Mouse (Mus musculus): Measurements from ENCODE around the gene Gm11596. TPM values are rescaled to one million over a fixed set of nuclear protein-coding genes. Genes with fewer than 3 reads are reported as not detected.
"Not testable (repeated sequence)": the region's sequence is repeated elsewhere in the genome, so short reads cannot be mapped to it uniquely, and the experiment has no call there.

Gene Gm11596
- polyA plus RNA-seq (2012; rRNA removed) (not detected in 2 replicates), polyA plus RNA-seq (2014; fragmentation: Nextera tagmentation; extraction: Ambion mirVana) (not detected in 2 replicates)

DNA sequence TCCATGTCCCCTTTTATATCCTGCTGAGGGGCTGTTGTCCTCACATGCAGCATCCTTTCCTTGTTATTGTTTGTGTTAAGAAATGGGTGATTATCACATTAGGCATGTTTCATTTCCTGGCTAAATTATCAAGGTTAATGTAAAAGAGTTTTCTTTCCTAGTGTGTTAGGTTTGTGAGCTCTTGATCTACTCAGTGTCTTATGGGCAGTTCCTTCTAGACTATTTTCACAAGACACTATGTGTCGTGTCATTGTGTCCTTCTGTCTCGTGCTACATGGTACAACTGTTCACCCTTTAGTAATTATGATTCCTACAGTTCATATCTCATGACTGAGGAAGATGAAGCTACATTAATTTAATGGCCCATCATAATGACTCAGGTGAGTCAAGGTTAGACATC is at the start of gene Gm11596:
Gene Gm11596, minus strand, starts transcription at position 101 of the 400 bp plus-strand sequence.
- H3K4me3 ChIP-seq (replicated peaks; ENCODE audit: low read length) = no peak within 1 kb of the TSS
- H3K4me1 ChIP-seq (ENCODE audit: control insufficient read depth, insufficient read depth, low read length) = no peaks in the 10 kb centered on the region
- WGBS = 82% methylated on average over 2 of the region's 2 CpGs
- ATAC-seq (ENCODE audit: low FRiP score, low read depth) (no peak), DNase-seq (ENCODE audit: low spot score) (no peak)
- no peaks in the 10 kb centered on the region for H3K27me3 ChIP-seq (ENCODE audit: control insufficient read depth, insufficient read depth, low read length)
- no peak for TF ChIP-seq POLR2A (IDR thresholded peaks at IDR 0.05; ENCODE audit: borderline replicate concordance, extremely low read depth, insufficient read depth, insufficient read length)
- H3K9me3 ChIP-seq (ENCODE audit: control insufficient read depth, low read length) = no peaks in the 10 kb centered on the region
- no peak within 1 kb of the TSS for H3K9ac ChIP-seq (ENCODE audit: low read depth, low read length, severe bottlenecking)
- H3K36me3 ChIP-seq (ENCODE audit: control insufficient read depth, insufficient read depth, low read length) = no peaks in the 10 kb centered on the region
- H3K4me2 ChIP-seq (replicated peaks; ENCODE audit: low read depth, low read length, severe bottlenecking) = no peak within 1 kb of the TSS
- H3K27ac ChIP-seq (replicated peaks; ENCODE audit: low read depth, low read length) = no peak within 1 kb of the TSS

DNA sequence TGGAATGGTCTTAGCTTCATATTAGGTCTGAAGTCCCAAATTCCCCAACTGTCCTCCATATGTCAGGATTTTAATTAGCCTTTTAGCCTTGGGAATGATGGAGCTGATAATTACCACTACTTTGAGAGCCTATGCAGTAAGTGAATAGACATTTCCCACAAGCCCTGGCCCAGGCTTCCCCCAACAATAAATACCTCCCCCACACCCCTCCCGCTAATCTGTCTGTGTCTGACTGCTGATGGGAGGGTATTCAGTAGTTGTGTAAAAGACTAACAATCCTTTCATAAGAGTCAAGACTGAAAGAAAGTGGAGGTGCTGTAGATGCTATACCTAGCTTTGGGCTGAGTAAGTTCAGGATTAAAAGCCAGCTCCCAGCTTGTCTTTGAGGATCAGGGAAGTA is 48.9 kb upstream of the Gm11596 start:
- no peak for ATAC-seq (ENCODE audit: low FRiP score, low read depth)
- 39% methylated on average over 1 of the region's 1 CpGs for WGBS
- Histone ChIP-seq H3K9ac (ENCODE audit: low read depth, low read length, severe bottlenecking) (no peak overlapping the region), H3K36me3 (ENCODE audit: control insufficient read depth, insufficient read depth, low read length) (no peaks in the 10 kb centered on the region), H3K9me3 (ENCODE audit: control insufficient read depth, low read length) (no peaks in the 10 kb centered on the region), H3K27me3 (ENCODE audit: control insufficient read depth, insufficient read depth, low read length) (no peaks in the 10 kb centered on the region), H3K4me2 (replicated peaks; ENCODE audit: low read depth, low read length, severe bottlenecking) (no peak overlapping the region), H3K4me3 (replicated peaks; ENCODE audit: low read length) (no peak overlapping the region), H3K4me1 (ENCODE audit: control insufficient read depth, insufficient read depth, low read length) (no peaks in the 10 kb centered on the region), H3K27ac (replicated peaks; ENCODE audit: low read depth, low read length) (no peak overlapping the region)
- DNase-seq (ENCODE audit: low spot score) = no peak
- no peak for TF ChIP-seq POLR2A (IDR thresholded peaks at IDR 0.05; ENCODE audit: borderline replicate concordance, extremely low read depth, insufficient read depth, insufficient read length)

DNA sequence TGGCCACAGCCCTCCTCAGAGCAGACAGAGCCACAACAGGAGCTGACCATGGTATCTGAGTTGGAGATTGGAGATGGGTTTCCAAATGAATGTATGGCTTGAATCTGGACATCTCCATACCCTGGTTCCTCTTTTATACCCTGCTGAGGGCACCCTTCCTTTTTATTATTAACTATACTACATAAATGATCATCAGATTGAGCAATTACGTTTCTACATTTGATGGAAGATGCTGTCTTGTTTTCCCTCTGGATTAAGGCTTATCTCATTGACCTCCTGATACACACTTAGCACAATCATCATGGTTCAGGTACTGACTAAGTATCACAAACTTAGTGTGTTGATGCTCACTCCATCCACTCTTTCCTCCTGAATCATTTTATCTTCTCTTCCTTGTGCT is 44.7 kb upstream of the Gm11596 start, which contains the start of gene 2300003K06Rik:
Gene 2300003K06Rik, minus strand, starts transcription at position 101 of the 400 bp plus-strand sequence.
- Histone ChIP-seq H3K9me3 (ENCODE audit: control insufficient read depth, low read length) (no peaks in the 10 kb centered on the region), H3K4me1 (ENCODE audit: control insufficient read depth, insufficient read depth, low read length) (no peaks in the 10 kb centered on the region), H3K9ac (ENCODE audit: low read depth, low read length, severe bottlenecking) (no peak within 1 kb of the TSS), H3K4me2 (replicated peaks; ENCODE audit: low read depth, low read length, severe bottlenecking) (no peak within 1 kb of the TSS), H3K36me3 (ENCODE audit: control insufficient read depth, insufficient read depth, low read length) (no peaks in the 10 kb centered on the region), H3K27me3 (ENCODE audit: control insufficient read depth, insufficient read depth, low read length) (no peaks in the 10 kb centered on the region), H3K4me3 (replicated peaks; ENCODE audit: low read length) (no peak within 1 kb of the TSS), H3K27ac (replicated peaks; ENCODE audit: low read depth, low read length) (no peak within 1 kb of the TSS)
- DNase-seq (ENCODE audit: low spot score) = no peak
- 75% methylated on average over 1 of the region's 1 CpGs for WGBS
- no peak for ATAC-seq (ENCODE audit: low FRiP score, low read depth)
- no peak for TF ChIP-seq POLR2A (IDR thresholded peaks at IDR 0.05; ENCODE audit: borderline replicate concordance, extremely low read depth, insufficient read depth, insufficient read length)

DNA sequence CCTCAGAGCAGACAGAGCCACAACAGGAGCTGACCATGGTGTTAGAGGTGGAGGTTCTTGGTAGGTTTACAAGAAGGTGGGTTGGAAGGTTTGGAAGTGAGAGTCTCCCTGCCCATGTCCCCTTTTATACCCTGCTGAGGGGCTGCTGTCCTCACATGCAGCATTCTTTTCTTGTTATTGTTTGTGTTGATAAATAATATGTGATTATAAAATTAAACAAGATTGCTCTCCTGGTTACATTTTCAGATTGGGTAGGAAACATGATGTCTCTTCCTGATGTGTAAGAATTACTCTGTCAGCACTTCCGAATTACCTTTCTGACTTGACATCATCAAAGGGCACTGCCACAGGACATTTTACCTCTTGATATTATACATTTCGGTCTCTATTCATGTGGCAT is 22.3 kb upstream of the Gm11596 start, which contains the start of gene Gm11564:
Gene Gm11564, minus strand, starts transcription at position 101 of the 400 bp plus-strand sequence.
- WGBS = 84% methylated on average over 2 of the region's 2 CpGs
- not testable (repeated sequence) for H3K27me3 ChIP-seq (ENCODE audit: control insufficient read depth, insufficient read depth, low read length); H3K4me1 ChIP-seq (ENCODE audit: control insufficient read depth, insufficient read depth, low read length); H3K9me3 ChIP-seq (ENCODE audit: control insufficient read depth, low read length); ATAC-seq (ENCODE audit: low FRiP score, low read depth); H3K36me3 ChIP-seq (ENCODE audit: control insufficient read depth, insufficient read depth, low read length); H3K4me2 ChIP-seq (replicated peaks; ENCODE audit: low read depth, low read length, severe bottlenecking); H3K4me3 ChIP-seq (replicated peaks; ENCODE audit: low read length); H3K9ac ChIP-seq (ENCODE audit: low read depth, low read length, severe bottlenecking); H3K27ac ChIP-seq (replicated peaks; ENCODE audit: low read depth, low read length); DNase-seq (ENCODE audit: low spot score)

DNA sequence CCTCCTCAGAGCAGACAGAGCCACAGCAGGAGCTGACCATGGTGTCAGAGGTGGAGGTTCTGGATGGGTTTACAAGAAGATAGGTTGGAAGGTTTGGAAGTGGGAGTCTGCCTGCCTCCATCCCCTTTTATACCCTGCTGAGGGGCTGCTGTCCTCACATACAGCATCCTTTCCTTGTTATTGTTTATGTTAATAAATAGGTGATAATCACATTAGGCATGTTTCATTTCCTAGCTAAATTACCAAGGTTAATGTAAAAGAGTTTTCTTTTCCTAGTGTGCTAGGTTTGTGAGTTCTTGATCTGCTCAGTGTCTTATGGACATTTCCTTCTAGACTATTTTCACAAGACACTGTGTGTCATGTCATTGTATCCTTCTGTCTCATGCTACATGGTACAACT is 16.5 kb upstream of the Gm11596 start, which contains the start of gene Krtap4-13:
Gene Krtap4-13, minus strand, starts transcription at position 101 of the 400 bp plus-strand sequence.
- DNase-seq (ENCODE audit: low spot score); H3K36me3 ChIP-seq (ENCODE audit: control insufficient read depth, insufficient read depth, low read length); H3K27ac ChIP-seq (replicated peaks; ENCODE audit: low read depth, low read length); ATAC-seq (ENCODE audit: low FRiP score, low read depth); H3K9ac ChIP-seq (ENCODE audit: low read depth, low read length, severe bottlenecking); H3K9me3 ChIP-seq (ENCODE audit: control insufficient read depth, low read length); H3K27me3 ChIP-seq (ENCODE audit: control insufficient read depth, insufficient read depth, low read length); H3K4me2 ChIP-seq (replicated peaks; ENCODE audit: low read depth, low read length, severe bottlenecking); H3K4me3 ChIP-seq (replicated peaks; ENCODE audit: low read length); H3K4me1 ChIP-seq (ENCODE audit: control insufficient read depth, insufficient read depth, low read length): not testable (repeated sequence)

DNA sequence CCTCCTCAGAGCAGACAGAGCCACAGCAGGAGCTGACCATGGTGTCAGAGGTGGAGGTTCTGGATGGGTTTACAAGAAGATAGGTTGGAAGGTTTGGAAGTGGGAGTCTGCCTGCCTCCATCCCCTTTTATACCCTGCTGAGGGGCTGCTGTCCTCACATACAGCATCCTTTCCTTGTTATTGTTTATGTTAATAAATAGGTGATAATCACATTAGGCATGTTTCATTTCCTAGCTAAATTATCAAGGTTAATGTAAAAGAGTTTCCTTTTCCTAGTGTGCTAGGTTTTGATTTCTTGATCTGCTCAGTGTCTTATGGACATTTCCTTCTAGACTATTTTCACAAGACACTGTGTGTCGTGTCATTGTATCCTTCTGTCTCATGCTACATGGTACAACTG is 11.1 kb upstream of the Gm11596 start, which contains the start of gene Gm11554:
Gene Gm11554, minus strand, starts transcription at position 101 of the 400 bp plus-strand sequence.
- ATAC-seq (ENCODE audit: low FRiP score, low read depth); DNase-seq (ENCODE audit: low spot score); H3K27ac ChIP-seq (replicated peaks; ENCODE audit: low read depth, low read length); H3K4me1 ChIP-seq (ENCODE audit: control insufficient read depth, insufficient read depth, low read length); H3K27me3 ChIP-seq (ENCODE audit: control insufficient read depth, insufficient read depth, low read length); H3K9me3 ChIP-seq (ENCODE audit: control insufficient read depth, low read length); H3K36me3 ChIP-seq (ENCODE audit: control insufficient read depth, insufficient read depth, low read length); H3K4me3 ChIP-seq (replicated peaks; ENCODE audit: low read length); H3K9ac ChIP-seq (ENCODE audit: low read depth, low read length, severe bottlenecking); H3K4me2 ChIP-seq (replicated peaks; ENCODE audit: low read depth, low read length, severe bottlenecking): not testable (repeated sequence)
- no CpG with 5 or more reads among the region's 1 CpGs for WGBS

DNA sequence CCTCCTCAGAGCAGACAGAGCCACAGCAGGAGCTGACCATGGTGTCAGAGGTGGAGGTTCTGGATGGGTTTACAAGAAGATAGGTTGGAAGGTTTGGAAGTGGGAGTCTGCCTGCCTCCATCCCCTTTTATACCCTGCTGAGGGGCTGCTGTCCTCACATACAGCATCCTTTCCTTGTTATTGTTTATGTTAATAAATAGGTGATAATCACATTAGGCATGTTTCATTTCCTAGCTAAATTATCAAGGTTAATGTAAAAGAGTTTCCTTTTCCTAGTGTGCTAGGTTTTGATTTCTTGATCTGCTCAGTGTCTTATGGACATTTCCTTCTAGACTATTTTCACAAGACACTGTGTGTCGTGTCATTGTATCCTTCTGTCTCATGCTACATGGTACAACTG is 5.6 kb upstream of the Gm11596 start, which contains the start of gene Gm11569:
Gene Gm11569, minus strand, starts transcription at position 101 of the 400 bp plus-strand sequence.
- H3K4me2 ChIP-seq (replicated peaks; ENCODE audit: low read depth, low read length, severe bottlenecking); H3K4me1 ChIP-seq (ENCODE audit: control insufficient read depth, insufficient read depth, low read length); H3K4me3 ChIP-seq (replicated peaks; ENCODE audit: low read length); ATAC-seq (ENCODE audit: low FRiP score, low read depth); H3K9ac ChIP-seq (ENCODE audit: low read depth, low read length, severe bottlenecking); H3K36me3 ChIP-seq (ENCODE audit: control insufficient read depth, insufficient read depth, low read length); H3K27ac ChIP-seq (replicated peaks; ENCODE audit: low read depth, low read length); H3K9me3 ChIP-seq (ENCODE audit: control insufficient read depth, low read length); DNase-seq (ENCODE audit: low spot score); H3K27me3 ChIP-seq (ENCODE audit: control insufficient read depth, insufficient read depth, low read length): not testable (repeated sequence)
- WGBS = no CpG with 5 or more reads among the region's 1 CpGs

DNA sequence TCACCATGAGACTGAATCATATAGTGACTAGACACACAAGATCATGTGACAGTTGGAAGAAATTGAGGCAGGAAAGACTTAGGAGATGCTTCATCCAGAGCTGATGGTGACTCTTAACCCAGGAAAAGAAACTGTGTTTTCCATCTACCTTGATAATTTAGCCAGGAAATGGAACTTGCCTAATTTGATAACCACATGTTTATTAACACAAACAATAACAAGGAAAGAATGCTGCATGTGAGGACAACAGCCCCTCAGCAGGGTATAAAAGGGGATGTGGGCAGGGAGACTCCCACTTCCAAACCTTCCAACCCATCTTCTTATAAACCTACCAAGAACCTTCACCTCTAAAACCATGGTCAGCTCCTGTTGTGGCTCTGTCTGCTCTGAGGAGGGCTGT is 8.4 kb downstream of the Gm11596 start, which contains the start of gene Krtap4-9:
Gene Krtap4-9, plus strand, starts transcription at position 301 of the 400 bp plus-strand sequence.
- H3K27me3 ChIP-seq (ENCODE audit: control insufficient read depth, insufficient read depth, low read length); H3K4me3 ChIP-seq (replicated peaks; ENCODE audit: low read length); H3K9ac ChIP-seq (ENCODE audit: low read depth, low read length, severe bottlenecking); H3K36me3 ChIP-seq (ENCODE audit: control insufficient read depth, insufficient read depth, low read length); H3K9me3 ChIP-seq (ENCODE audit: control insufficient read depth, low read length); H3K4me1 ChIP-seq (ENCODE audit: control insufficient read depth, insufficient read depth, low read length); ATAC-seq (ENCODE audit: low FRiP score, low read depth); H3K4me2 ChIP-seq (replicated peaks; ENCODE audit: low read depth, low read length, severe bottlenecking); H3K27ac ChIP-seq (replicated peaks; ENCODE audit: low read depth, low read length); DNase-seq (ENCODE audit: low spot score): not testable (repeated sequence)

Data from limb, embryonic 14.5 days (tissue).